Mouse (Mus musculus): ENCODE measurements around the gene Zfp830.
A peak's percentile ranks its signal among the peaks of the same experiment; 100 is the strongest.

The Zfp830 gene

GRCm38 (mm10) chr11:82763742-82764437 is at the start of gene Zfp830, which contains the start of gene Cct6b:
Gene Zfp830 (plus strand): TSS chr11:82764345.
Gene Cct6b (minus strand): TSS chr11:82764321.
- DNase-seq (ENCODE audit: extremely low read depth, low read depth, low spot score), result peak; percentile 19

GRCm38 (mm10) chr11:82719294-82719693 is 44.9 kb upstream of the Zfp830 start:
- no peak for DNase-seq (ENCODE audit: extremely low read depth, low read depth, low spot score)

- DNase-seq (ENCODE audit: extremely low read depth, low read depth, low spot score), result no peak
Measured at GRCm38 (mm10) chr11:82726862-82727261, 37.3 kb upstream of the Zfp830 start.

GRCm38 (mm10) chr11:82734227-82734626 is 29.9 kb upstream of the Zfp830 start:
- DNase-seq (ENCODE audit: extremely low read depth, low read depth, low spot score), result no peak

DNA sequence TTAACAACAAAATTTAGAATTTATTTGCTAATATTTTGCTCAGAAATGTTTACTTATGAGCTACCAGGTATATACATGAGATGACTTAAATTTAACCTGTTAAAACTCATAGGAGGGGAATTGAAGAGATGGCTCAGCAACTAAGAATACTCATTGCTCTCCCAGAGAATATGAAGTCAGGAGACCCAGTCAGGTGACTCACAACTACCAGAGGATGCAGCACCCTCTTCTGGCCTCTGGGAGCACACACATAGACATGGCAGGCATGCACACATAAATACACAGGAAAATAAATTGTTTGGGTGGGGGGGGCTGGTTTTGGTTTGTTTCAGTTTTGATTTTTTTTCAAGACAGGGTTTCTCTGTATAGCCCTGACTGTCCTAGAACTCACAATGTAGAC is 25.1 kb upstream of the Zfp830 start:
- DNase-seq (ENCODE audit: extremely low read depth, low read depth, low spot score), result no peak

GRCm38 (mm10) chr11:82746138-82746537 is 18.0 kb upstream of the Zfp830 start:
- DNase-seq (ENCODE audit: extremely low read depth, low read depth, low spot score), result no peak

- DNase-seq (ENCODE audit: extremely low read depth, low read depth, low spot score), result no peak
Measured at GRCm38 (mm10) chr11:82746857-82747366, 17.2 kb upstream of the Zfp830 start.

- no peak for DNase-seq (ENCODE audit: extremely low read depth, low read depth, low spot score)
Measured at GRCm38 (mm10) chr11:82752349-82753115, 11.6 kb upstream of the Zfp830 start.

- no peak for DNase-seq (ENCODE audit: extremely low read depth, low read depth, low spot score)
Measured at GRCm38 (mm10) chr11:82755919-82756318, 8.2 kb upstream of the Zfp830 start.

GRCm38 (mm10) chr11:82762286-82762829 is 1.8 kb upstream of the Zfp830 start:
- no peak for DNase-seq (ENCODE audit: extremely low read depth, low read depth, low spot score)

DNA sequence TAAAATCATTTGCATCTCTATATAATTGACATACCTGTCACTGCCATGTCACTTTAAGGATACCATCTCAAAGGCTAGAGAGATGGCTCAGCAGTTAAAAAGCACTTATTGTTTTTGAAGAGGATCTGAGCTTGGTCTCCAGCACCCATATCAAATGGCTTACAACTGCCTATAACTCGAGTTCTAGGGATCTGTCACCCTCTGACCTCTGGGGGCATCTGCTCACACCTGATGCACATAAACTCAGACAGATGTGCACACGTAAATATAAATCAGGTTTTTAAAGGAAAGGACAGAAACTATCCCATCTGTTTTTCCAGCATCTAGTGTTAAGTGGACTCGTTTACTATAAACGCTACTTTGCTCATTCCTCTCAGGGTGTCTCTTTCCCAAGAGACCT is 884 bp upstream of the Zfp830 start:
- no peak for DNase-seq (ENCODE audit: extremely low read depth, low read depth, low spot score)

GRCm38 (mm10) chr11:82764438-82764924 is 336 bp downstream of the Zfp830 start:
- DNase-seq (ENCODE audit: extremely low read depth, low read depth, low spot score), result no peak

- DNase-seq (ENCODE audit: extremely low read depth, low read depth, low spot score), result no peak
Measured at GRCm38 (mm10) chr11:82780134-82780533, 16.0 kb downstream of the Zfp830 start.

DNA sequence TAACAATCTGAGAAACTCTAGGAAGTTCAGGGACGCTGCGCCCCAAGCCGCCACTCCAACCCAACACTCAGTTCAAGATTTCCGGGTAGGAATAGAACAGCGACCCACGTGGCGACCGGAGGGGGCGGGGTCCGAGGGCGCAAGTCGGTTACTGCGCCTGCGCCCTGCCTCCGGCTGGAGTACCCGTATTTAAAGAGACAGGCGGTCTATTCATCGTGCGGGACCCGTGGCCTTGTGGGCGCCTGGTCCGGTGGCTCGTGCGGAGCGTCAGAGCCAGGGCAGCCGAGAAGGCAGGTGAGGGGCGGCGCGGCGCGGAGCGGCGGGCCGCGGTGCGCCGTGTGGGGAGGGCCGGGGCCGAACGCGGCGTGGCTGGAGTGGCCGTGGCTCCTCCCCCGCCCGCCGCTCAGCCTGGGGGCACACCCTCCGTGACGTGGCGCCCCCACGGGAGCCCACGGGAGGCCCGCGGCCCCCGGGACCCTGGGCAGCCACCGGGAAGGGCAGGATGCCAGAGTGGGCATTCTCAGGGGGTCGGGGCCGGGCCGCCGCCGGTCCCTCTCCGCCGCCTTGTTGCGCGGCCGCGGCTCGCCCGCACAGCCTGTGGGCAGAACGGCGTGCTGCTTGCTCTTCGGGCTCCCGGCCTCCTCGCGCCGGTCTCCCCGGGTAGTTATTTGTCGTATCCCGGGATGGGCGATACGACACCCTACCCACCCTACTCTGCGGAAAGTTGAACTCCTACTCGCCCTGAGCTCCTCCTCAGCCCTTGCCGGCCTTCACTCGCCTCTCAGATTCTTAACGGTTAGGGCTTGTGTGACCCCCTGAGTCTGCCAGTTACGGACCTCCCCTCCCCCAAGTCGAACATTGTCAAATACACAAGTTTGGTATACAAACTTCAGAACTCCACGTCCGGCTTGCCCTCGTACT is 17.1 kb downstream of the Zfp830 start, which contains the start of gene Lig3:
Gene Lig3 (plus strand): TSS at position 126 of the 921 bp plus-strand sequence.
- DNase-seq (ENCODE audit: extremely low read depth, low read depth, low spot score), result peak; percentile 14

GRCm38 (mm10) chr11:82782197-82782596 is 18.1 kb downstream of the Zfp830 start:
- no peak for DNase-seq (ENCODE audit: extremely low read depth, low read depth, low spot score)

DNA sequence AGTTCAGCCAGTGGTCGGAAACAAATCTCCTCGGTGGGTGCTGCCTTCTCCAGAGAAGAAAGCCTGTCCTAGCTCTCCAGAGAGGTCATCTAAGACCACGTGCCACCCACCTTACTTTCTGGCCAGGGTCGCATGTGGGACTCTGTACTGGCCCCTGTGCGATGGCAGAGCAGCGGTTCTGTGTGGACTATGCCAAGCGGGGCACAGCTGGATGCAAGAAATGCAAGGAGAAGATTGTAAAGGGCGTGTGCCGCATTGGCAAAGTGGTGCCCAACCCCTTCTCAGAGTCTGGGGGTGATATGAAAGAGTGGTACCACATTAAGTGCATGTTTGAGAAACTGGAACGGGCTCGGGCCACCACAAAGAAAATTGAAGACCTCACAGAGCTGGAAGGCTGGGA is 19.3 kb downstream of the Zfp830 start:
- no peak for DNase-seq (ENCODE audit: extremely low read depth, low read depth, low spot score)

DNA sequence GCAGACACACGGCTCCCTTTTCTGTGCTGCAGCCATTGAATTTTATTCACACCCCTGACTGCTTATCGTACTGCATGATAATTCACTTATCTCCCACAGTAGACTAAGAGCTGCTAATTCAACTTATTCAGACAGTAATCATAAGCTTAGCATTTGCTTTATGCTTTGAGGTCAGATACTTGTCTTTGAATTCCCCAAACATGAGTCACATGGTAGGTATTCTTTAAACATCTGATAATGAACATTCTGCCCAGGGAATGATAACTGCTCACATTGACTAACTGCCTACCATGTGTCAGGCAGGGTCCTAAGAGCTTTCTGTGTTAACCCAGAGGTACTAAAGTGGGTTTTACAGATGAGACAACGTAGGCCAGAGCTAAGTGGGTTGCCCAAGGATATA is 42.5 kb downstream of the Zfp830 start:
- no peak for DNase-seq (ENCODE audit: extremely low read depth, low read depth, low spot score)

- DNase-seq (ENCODE audit: extremely low read depth, low read depth, low spot score), result no peak
Measured at GRCm38 (mm10) chr11:82807370-82807769, 43.2 kb downstream of the Zfp830 start.

DNA sequence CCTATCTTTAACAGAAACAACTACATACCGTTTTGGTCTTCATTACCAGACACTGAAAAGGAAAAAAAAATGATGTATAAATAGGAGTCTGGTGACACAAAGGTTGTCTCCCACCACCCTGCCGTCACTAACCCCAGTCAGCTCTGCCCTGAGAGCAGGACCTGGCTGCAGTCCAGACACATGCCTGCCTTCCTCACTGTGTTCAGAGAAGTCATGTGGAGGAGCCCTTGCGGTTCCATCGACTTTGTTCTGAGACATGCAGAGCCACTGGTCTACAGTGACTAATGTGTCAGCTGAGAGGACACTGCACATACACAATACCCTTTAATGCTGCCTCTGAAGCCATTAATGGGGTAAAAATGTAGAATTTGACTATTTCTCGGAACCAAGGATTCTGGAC is 44.3 kb downstream of the Zfp830 start:
- DNase-seq (ENCODE audit: extremely low read depth, low read depth, low spot score), result no peak
